Mouse (Mus musculus) cerebellum, adult 11 months (tissue): Measurements from ENCODE around the gene Wdr11.

Experiments
- DNase-seq: peaks from one replicate; pipeline ENCODE4 v3.0.0; 2022

Gene Wdr11

DNA sequence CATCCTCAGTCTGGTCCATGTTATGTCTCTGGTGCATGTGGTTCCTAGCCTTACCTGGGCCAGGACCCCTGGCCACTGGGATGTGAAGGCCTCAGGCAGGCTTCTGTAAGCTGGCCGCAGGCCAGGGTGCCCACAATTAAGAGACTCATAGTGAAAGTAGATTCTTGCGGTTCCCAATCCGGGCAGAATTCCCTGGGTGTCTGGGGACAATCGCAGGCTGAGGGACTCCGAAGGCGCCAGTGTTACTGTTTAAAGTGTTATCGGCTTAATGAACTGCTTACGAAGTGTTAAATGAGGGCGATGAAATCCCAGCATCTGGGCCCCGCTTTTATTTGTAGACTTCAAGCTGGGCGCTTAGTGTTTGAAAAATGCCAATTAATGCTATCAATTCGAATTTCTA, 63.3 kb downstream of the Wdr11 start:
- no peak for DNase-seq

DNA sequence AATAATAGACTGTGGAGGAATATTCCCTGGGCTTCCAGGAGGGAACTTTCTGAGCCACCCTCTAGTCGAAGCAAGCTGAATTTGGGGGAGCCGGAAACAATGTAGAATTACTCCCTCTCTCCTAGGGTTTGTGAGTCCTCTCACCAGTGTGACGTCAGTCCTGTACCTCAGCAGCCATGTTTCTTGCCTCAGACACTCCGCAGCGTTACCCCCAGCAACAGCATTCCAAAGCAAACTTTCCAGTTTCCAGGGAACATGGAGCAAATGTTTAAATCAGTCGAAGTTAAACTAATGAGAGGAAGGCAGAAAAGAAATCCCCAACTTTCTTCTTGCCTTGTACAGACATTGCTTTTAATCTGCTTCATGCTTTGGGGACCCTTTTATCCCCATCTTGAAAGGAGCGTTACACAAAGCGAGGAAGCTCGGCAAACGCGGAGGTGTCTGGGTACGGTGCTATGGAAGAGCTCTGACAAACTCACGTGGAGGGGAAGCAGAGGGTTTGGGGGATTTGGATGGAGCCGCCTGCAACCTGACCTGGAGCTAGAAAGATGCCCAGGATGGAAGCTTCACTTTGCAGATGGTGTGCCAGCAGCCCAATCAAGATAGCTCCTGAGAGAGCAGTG, 64.1 kb downstream of the Wdr11 start:
- DNase-seq: no peak

DNA sequence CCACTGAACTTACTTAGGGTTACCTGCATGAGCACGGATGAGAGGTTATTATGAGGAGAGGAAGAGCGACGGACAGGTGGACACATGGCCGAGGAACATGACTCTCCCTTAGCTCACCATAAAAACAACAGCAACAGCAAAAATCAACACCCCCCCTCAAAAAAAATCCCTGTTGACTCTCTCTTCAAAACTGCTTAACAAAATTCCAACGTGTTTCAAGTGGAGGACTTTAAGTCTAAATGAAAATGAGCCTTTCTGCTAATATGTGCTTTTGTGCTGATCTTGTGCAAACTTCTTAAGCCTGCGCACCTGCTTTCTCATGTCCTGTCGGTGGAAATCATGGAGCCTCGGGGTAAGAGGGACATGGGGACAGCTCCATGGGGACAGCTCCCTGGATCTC, 66.2 kb downstream of the Wdr11 start:
- no peak for DNase-seq

DNA sequence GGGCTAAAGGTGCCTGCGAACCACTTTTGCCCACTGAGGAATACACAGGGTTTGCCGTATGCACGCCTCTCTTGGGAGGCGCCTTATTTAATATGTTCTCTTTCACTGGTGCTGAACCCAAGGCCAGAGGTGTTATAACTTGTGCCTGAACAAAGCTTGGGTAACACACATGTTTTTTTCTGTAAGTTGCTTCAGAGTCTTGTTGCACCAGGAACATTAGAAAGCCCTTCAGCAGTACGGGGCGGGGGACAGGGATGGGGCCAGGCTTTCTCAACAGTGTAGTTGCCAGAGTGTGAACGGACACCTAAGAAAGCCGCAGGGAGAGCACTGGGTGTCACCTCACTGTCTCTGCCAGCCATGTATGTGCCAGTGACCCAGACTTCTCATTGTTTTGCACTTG, 68.1 kb downstream of the Wdr11 start:
- no peak for DNase-seq

DNA sequence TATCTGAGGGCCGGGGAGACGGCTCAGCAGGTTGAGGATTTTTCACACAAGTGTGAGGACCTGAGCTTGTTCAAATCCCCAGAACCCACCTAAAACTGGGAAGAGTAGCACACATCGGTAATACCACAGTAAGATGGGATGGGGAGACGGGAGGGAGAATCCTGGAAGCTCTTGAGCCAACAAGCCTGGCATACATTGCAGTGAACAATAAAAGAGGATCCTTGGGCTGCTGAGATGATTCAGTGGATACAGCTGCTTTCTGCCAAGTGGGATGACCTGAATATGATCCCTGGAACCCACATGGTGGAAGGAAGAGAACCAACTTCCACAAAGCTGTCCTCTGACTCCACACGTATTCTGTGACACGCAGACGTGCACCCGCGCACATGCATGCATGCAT, 68.9 kb downstream of the Wdr11 start:
- DNase-seq: no peak

DNA sequence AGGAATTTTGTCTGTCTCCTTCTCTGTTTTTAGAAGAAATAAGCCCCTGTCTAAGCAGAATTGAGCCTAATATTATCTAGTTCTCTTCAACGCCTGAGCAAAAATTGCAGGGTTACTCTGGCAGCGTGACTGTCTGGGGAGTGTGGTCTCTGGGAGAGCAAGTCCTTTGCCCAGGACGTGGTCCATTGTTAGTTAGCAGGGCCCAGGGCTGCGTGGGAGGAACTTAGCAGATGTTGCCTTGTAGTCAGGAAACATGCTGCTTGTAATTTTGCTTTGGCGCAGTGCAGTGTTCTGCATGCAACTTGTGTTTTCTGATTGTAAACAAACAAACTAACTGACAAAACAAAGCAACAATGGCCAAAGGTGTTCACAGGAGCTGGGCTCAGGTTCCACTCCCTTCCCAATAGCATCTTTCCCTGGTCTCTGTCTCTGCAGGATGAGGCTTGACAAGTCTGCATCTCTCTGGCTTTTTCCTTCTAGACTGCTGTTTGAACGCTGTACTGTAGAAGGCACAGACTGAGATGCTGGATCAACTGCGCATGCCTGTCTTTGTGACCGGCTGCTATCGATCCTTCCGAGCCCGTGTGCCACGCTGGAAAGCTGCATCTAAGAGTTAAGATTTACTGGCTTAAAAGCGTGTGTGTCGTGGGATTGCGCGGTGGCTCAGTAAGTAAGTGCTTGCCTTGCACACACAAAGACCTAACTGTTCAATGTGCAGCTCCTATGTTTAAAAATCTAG, 70.6 kb downstream of the Wdr11 start:
- DNase-seq: no peak

DNA sequence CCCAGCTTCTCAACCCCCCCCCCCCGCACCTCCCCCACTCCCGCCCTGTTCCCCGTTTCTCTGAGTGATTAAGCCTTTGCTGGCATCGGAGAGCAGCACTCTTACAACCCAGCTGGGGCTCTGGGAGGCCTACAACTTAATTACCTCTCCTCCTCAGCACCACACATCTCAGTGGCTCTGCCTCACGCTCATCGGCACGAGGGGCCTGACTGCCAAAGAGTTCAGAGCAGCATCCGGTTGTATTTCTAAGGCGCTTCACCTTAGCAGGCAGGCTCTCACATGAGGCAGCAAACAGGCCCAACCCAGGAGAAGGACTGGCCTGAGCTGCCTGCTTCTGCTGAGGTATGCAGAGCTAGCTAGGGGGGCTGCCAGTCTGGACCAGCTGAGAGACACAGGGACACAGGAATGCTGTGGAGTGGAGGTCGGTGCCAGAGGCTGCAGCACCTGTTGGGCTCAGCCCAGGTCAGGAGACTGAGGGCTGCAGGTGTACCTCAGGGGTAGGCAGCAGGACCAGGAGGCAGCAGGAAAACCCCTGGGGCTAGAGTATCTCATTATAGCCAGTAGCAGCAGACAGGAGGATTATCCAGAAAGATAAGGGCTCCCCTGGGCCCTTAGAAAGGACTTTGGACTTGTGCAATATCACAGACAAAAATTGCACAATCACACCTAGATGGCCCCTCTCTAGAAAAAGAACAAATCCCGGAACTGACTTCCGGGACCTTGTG, 72.3 kb downstream of the Wdr11 start:
- no peak for DNase-seq

DNA sequence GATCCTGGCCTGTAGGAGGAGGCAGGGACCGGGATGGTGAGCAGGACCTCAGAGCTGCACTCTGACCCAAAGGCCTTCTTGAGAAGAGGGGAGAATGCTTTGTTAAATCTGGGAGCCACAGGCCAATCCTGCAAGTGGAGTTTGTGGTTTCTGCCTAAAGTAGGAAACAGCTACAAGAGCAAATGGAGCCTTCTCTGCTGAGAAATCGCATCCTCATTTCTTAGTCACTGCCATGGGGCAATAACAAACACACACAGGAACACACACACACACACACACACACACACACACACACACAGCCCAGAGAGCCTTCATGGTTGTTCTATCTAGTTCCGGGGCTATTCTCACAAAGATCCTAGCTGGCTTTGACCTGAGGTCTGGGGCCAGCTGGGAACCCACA, 73.7 kb downstream of the Wdr11 start:
- DNase-seq: no peak

DNA sequence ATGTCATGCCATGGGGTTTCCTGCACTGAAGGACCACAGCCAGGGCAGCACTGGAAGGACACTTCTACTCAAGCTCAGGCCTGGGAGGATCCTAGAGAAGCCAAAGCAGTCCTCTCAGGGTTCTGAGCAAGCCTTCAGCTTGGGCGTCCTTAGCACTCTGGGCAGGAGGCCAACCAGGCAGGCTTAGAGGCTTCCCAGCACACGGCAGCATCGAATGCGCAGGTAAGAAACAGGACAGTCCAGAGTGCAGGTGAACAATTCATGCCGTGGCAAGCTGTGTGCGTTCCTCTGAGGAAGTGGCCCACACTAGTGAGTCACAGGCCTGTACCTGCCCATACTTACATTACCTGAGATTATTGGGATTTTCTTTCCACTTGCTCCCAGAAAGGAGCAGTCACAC, 74.3 kb downstream of the Wdr11 start:
- no peak for DNase-seq

DNA sequence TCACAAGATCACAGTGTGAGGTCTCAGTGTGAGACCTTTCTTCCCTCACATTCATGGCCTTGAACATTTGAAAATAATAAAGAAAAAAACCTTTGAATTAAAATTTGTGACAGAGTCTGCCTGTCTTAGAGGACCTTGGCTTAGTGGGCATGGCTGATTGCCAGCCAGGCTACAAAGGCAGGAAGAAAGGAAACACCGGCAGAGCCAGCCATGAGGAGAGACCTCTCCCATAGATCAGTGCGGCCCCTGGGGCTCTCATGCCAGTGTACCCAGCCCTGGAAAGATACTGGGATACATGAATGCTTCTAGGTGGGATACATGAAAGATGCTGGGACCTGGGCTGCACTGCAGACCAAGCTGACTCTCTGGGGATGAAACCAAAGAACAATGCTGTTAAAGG, 74.9 kb downstream of the Wdr11 start:
- DNase-seq: no peak

DNA sequence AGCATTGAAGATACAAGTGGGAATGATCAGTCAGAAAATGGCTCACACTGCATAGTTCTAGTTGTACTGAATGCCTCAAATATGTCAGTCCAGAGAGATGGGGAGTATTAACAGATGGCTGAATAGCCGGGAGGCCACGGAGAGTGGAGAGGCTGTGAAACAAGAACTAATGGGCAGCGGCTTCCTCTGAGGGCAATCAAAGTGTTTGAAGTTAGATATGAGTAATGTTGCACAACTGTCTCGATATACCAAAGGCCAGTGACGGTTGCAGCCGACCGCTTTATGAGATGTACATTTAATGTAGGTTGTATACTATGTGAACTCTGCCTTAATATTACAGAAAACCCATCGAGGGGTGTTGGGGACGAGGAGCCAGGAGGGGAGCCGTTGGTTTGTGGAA, 78.6 kb downstream of the Wdr11 start:
- DNase-seq: no peak

DNA sequence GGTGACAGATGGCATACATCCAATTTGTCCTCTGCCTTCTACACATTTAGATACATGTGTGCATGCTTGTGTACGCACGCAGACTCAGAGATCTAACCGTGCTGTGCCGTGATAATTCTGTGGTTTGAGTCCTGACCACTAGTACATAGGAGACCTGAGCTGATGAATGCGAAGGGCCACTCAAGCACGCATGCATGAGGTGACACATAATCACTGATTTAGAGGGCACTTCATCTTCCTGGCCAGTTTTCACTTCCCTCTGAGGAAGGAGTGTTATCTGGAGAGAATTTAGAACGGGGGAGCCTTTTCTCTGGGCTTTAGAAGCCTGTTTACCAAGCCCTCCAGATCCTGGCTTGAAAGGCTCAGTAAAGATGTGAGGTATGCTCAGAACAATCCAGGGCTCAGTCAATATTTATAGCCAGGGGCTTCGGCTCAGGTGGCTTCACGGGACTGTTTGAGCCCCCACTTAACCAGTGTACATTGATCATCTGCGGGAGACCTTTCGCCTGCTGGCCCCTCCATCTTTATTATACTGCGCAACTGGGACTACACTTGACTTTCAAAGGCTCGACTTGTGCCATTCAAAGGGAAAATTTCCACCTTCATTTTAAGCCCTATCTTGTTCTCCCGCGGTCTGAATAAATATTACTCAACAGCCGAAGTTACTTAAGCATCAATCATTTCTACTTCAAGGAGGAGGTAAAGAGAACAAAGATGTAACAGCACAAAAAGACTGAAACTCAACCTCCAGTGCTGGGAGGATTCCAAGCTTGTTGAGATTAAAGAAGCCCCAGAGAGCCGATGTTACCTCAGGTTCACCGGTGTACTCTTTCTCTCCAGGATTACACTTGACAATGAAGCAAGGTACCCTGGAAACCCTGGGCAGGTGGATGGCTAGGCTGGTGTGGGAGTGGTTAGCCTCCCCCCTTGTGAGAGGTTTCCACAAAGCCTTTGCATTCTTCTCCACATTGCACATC, 80.3 kb downstream of the Wdr11 start:
- DNase-seq: no peak

DNA sequence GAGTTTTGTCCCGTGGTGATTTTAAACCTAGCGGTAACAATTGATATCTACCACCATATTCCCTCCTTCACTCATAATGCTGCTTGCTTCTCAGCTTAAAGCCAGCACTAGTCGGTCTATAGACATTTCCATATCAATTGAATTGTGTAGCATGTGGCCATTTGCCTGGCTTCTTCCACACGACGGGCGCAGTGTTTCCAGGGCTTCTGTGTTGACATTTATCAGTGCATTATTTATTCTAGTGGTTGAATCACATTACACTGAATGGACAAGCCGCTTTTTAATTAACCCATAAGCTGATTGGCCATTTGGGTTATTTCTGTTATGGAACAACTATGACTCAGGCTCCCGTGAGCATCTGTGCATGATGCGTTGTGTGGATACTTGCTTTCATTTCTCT, 82.1 kb downstream of the Wdr11 start:
- no peak for DNase-seq

DNA sequence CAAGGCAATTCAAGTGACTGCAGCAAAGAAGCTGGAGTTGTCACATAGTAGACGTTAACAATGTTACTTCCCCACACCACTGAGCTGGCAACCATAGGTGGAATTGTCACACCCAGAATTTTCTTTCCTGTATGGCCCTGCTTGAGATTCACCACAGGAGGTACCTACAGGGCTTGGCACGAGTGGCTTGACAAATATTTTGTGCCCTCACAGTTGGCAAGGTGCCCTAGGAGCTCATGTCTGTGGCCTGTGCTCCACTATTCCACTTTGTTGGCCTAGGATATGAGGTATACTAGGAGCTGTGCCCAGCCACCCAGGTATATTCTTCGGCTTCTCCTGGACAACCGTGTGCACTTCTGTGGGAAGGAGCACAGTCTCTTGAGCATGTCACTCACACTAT, 82.9 kb downstream of the Wdr11 start:
- DNase-seq: no peak

DNA sequence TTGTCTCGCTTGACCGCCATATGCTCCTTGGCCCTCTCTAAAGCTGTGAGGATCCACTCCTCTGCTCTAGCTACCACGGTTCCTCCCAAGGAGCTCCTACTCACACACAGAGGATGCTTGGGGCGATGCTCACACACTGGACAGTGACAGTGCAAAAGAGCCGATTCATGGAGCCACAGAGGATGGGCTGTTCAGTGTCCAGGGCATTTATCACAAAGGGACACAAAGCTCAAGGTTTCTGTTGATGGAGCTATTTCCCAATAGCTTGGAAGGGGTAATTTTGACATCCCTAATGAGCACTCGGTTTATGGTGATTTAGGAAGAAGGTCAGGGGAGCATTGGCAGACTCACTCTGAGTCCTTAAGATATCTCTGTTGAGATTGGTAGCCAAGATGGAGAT, 84.2 kb downstream of the Wdr11 start:
- no peak for DNase-seq

DNA sequence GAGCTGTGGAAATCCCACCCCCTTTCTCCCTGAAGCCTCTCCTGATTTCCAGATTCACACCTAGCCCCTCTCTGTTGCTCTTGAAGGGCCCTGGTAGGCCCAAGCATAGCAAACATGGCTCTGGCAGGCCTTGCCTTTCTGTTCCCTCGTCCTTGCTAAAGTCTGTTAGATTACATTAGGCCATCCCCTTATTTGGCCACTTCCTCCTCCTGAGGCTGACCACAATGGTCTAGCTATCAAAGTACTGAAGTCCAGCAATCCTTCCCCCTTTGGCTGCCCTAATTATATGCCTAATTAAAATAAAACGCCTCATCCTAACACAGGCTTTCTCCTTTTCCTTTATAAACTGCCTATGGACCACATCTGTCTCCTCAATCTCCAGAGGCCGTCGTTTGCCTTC, 85.5 kb downstream of the Wdr11 start:
- DNase-seq: no peak

DNA sequence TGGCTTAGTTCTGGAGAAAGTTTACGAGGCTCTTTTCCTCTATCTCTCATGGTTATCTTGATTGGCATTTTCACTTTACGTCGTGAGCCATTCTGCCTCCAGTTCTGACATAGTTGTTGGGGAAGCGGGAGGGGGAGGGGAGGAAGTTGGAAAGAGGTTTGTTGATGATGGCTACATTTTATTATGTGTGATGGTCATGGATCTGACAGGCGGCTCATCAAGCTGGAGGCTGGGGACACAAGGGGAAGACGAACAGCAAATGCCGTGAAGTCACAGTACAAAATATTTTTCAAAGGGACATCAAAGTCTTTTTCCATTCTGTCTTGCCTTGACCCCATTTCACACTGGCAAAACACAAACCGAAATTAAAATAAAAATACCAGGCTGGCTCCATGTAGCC, 86.8 kb downstream of the Wdr11 start:
- no peak for DNase-seq

DNA sequence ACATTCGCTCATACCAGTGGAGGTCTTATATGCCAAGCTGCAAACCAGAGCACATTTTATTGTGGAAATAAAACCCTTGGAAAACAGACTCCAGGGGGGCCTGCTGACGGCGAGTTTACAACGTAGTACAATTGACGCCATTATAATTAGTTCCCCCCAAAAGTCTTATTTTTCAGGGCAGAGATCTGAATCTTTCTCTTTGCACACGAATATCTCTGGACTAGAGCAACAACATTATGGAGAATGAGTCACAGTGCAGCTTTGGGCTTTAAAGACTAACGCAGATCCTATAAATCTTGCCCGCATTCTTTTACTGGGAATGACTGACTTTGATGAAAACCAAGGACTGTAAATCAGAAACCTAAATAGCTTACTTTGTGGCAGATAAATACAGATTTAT, 87.3 kb downstream of the Wdr11 start:
- no peak for DNase-seq

DNA sequence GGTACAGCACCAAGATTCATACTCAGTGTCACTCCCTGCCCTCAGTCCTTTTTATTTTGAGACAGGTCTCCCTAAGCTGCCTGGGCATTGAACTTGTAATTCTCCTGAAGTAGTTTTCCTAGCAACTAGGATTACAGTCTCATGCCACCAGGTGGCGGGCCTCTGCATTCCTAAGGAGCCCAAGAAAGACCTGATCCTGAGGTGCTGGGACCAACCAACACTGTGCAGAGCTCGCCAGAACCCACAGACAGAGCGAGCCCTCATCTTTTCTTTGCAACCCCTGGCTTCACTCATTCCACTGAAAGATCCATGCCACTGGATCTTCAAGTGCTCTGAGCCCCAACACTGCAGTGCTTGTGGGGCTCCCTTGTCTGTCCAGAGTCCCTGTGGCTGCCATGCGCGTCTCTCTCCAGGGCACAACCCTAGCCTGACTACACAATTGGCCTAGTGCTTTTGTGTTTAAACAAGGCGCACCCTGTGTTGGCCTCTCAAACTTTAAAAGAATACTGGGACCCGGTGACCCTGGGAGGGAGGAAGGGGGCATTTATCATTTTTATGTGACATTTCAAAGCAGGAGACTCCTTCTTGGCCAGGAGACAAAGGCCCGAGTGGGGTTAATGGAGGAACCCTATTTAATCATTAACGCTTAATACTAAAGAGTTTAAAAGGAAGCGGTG, 89.0 kb downstream of the Wdr11 start:
- DNase-seq: no peak

DNA sequence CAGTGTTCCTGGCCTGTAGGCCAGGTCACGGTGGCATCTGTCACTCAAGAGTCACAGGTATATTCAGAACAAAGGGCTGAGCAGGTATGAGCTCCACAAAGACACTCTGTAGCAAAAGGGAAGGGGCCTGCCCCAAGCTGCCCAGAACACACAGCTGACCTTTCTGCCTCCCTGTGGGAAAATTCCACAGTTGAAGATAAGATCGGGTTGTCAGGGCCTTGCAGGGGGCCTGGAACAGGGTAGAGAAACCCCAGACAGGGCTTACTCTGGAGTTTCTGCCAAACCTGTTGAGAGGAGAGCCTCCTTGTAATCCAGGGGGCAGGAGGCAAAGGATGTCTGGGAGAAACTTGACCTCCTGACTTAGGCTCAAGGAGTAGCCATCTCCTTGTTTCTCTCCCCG, 90.9 kb downstream of the Wdr11 start:
- no peak for DNase-seq

DNA sequence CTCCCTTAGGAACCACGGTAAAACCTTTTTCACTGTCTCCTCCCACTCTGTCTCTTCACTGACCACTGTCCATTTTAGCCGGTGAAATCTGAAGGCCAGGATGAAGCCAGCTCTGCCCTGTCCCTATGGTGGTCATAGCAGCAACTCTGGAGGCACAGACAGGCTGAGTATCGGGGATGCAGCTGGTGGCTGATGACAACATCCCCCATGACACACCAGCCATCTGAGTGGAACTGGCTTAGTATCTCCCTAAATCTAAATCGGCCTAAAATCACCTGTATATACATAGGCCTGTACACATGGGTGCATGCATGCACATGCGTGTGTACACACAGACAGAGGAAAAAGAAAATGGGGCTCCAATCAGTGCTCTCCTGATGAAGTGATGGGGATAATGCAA, 93.7 kb downstream of the Wdr11 start:
- DNase-seq: no peak
